Mouse (Mus musculus) B cell, adult 2 months (primary cell): ENCODE measurements around the gene Fam189a1.

ENCODE experiments used
- DNase-seq, 2 experiments: peaks; one replicate each; pipeline ENCODE4 v3.0.0; 2022

The Fam189a1 gene

DNA sequence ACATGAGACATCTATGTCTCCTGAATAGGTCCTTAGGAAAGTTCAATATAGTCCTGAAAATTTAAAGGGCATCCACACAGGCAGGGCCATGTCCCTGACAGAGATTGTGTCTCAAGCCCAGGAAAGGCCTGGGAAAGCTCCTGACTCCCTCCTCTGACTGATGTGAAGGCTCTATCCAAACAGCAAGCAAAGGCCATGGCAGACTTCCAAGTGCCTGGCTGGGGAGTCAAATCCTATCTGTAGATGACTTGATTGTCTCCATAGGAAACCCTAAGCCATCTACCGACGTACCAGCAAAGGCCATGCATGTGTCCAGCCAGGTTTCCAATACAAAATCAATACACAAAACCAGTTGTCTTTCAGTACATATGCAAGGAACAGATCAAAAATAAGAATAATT, 54.7 kb downstream of the Fam189a1 start:
- no peak for DNase-seq

- DNase-seq: no peak
Measured at GRCm38 (mm10) chr7:65097708-65098107, 58.7 kb downstream of the Fam189a1 start.

GRCm38 (mm10) chr7:65095631-65096107, 60.7 kb downstream of the Fam189a1 start:
- no peak for DNase-seq

- no peak for DNase-seq
Measured at GRCm38 (mm10) chr7:65093314-65093713, 63.1 kb downstream of the Fam189a1 start.

GRCm38 (mm10) chr7:65091486-65091885, 64.9 kb downstream of the Fam189a1 start:
- no peak for DNase-seq

GRCm38 (mm10) chr7:65085972-65086371, 70.4 kb downstream of the Fam189a1 start:
- no peak for DNase-seq

GRCm38 (mm10) chr7:65082778-65083091, 73.6 kb downstream of the Fam189a1 start:
- no peak for DNase-seq

DNA sequence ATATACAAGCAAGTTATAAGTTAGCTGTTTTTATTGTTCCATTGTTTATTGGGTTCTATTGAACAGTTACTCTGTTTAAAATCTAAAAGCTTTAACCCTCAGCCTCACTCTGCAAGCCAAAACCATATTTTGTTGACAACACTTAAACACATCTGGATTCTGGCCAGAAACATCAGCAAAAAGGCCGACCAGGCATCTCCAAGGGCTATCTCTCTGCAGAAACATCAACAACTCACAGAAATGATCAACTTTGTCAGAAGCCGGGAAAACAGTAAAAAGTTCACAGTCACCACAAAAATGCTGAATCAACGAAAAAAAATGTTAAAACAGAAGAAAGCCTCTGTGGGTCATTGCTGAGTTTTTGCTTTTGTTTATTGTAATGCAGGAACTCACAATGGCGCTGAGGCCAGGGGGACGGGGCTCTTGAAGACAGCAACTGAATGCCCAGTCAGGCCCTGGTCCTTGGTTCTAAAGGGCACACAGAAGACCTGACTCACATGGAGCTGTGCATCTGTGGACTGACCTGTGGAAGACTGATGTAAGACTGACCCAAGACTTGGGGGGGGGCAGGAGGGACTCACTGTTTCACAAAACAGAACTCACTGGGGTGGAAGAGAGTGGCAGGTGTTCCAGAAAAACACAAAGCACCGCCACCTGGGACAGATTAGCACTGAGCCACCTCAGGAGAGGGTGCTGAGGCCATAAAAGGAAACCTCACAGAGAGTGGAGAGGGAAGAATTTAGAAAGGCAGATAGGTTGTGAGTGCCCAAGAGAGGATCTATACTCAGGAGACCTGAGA, 74.2 kb downstream of the Fam189a1 start:
- DNase-seq: no peak

GRCm38 (mm10) chr7:65076134-65076533, 80.2 kb downstream of the Fam189a1 start:
- DNase-seq: no peak

DNA sequence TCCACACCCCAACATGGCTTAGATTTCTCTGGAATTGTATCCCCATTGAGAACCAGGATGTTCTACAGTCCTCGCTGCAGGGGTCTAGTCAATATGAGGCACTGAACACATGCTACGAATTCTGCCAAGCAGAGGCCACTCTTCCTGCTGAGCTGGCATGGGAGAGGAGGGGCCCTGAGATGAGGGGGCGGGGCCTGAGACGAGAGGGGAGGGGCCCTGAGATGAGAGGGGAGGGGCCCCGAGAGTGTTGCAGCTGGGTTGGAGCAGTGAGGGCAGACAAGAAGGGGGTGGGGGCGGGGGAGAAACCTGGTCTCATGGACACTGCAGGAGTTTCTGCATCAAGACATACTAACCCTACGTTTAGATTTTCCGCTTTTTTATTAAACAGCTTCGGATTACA, 82.2 kb downstream of the Fam189a1 start:
- DNase-seq: no peak

GRCm38 (mm10) chr7:65073555-65073954, 82.8 kb downstream of the Fam189a1 start:
- peak; percentile 36 to 47 for DNase-seq

- no peak for DNase-seq
Measured at GRCm38 (mm10) chr7:65066211-65066610, 90.2 kb downstream of the Fam189a1 start.

GRCm38 (mm10) chr7:65065457-65065856, 90.9 kb downstream of the Fam189a1 start:
- no peak for DNase-seq

GRCm38 (mm10) chr7:65064638-65065037, 91.7 kb downstream of the Fam189a1 start:
- DNase-seq: no peak

DNA sequence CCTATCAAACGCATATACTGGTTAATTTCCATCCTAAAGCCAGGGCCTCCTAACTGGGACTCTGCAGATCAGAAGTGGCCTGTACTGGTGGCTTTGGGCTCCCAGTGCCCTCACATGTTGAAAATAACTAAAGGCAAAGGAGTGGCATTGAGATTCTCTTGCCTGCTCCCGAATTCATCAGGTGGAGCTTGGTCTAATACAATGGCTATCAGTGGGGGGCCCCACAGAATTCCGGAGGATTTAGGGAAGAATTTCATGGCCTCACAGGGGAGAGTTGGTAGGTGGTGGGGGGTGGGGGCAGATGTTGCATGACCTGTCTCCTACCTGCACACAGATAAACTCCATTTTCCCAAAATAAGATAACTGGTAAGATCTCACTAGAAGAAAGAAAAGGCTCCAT, 92.3 kb downstream of the Fam189a1 start:
- DNase-seq: no peak

DNA sequence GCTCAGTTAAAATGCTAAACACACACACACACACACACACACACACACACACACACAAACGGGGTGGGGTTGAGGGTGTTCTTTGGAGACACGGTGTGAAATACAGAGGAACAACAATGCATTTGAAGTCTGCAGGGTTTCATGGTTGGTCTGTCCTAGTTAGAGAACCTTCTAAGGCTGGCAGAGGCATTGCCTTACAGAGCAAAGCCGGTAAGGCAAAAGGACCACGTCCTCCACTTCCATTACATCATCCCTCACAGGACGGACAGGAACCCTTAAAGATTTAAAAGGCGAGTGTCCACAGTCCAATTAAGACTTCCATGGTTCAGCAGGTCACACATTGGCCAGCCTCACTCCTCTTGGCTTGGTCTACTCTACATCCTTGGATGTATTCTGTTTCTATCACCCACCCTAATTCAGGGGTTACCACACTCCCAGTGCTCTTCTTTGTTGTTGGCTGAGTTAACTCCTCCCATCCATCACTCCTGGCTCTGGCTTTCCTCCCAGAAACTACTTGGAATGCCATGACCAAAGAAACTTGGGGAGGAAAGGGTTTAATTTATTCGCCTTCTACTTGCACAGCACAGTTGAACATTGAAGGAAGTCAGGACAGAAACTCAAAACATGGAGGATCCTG, 96.1 kb downstream of the Fam189a1 start:
- DNase-seq: no peak

GRCm38 (mm10) chr7:65056864-65057263, 99.5 kb downstream of the Fam189a1 start:
- no peak for DNase-seq

DNA sequence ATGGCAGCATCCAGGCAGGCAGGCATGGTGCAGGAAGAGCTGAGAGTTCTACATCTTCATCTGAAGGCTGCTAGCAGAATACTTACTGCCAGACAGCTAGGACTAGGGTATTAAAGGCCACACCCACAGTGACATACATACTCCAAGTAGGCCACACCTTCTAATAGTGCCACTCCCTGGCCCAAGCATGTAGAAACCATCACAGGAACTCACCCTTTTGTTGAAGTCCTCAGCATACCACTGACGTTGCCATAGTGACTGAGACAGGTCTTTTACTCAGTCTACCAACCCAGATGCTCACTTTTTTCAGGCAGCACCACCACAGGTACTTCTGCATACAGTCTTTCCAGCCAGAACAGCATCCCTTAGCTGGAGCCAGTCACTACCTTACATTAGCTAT, 104.4 kb downstream of the Fam189a1 start:
- DNase-seq: no peak

DNA sequence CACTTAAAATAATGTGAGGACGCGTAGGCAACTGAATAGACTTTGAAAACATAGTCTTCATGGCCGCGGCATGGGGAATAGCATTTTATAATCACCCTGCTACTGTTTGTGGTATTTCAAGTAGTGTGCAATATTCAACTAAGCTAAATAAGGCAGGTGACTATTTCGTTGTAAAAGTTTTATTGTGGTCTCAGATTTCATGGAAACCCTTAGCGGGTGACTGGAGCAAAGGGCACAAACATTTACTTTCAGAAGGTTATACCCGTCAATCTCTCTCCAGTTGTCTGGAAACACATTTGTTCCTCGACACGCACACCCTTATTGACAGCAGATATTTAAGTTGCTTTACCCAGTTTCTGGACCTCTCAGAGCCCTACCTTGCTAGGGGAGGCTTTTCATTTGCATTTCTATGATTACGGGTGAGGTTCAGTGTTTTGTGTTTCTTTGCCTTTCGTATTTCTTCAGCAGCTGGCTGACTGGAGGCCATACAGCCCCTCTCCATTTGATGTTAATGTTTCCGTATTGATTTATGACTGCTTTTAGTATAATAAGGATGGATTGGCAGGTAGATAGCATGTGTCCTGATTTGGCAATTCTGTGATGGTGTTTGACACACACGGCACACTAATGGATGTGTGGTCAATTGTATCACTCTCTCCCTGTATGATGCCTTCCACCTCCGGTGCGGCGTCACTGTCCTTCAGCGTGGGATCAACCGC, 107.0 kb downstream of the Fam189a1 start:
- no peak for DNase-seq

- DNase-seq: no peak
Measured at GRCm38 (mm10) chr7:65047700-65048099, 108.7 kb downstream of the Fam189a1 start.

GRCm38 (mm10) chr7:65046690-65047089, 109.7 kb downstream of the Fam189a1 start:
- no peak for DNase-seq

DNA sequence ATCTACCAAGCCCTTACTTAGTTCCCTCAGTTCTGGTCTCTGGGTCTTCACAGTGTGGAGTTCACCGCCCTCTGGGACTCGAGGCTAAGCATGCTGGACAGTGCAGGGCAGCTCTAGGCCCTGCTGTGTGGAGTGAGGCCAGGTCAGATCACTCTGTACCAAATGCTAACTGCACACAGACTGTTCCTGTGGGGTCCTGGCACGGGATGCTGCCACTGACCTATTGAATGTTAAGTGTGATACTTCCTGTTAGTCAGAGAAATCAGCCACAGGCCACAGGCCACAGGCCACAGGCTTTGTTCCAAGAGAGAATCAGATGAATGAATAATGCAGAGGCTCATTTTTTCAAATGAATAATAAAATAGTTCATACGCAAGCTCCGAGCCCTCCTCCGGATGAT, 112.1 kb downstream of the Fam189a1 start:
- DNase-seq: no peak

GRCm38 (mm10) chr7:65041106-65041505, 115.3 kb downstream of the Fam189a1 start:
- DNase-seq: no peak

DNA sequence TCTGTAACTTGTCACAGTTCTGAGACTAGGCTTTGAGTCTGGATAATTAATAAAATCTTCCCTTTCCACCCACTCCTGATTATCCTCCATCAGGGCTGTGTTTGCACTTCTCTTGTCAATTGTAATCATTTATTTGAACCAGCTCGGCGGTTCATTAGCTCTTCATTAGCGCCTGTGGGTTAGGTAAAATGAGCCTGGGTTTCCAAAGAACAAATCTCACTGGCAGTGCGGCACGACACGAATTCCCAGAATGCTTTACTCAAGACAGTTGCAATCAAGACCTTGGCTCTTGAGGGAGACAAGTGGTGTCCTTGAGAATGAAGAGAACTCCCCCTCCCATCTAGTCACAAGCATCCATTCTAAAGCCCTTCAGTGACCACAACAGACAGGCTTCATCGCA, 124.6 kb downstream of the Fam189a1 start:
- no peak for DNase-seq
